Mouse (Mus musculus) erythroblast, embryonic 14.5 days (primary cell): ENCODE data around the gene Svep1.

Experiments used
- GATA1 ChIP-seq: IDR thresholded peaks from 2 replicates; pipeline ENCODE4 v1.6.1; 2012; ENCODE audit warnings: low read length, inconsistent platforms, mixed read lengths
- TAL1 ChIP-seq: IDR thresholded peaks from 3 replicates; pipeline ENCODE4 v1.6.1; 2012; ENCODE audit warnings: low read length, inconsistent platforms, mixed read lengths

DNA sequence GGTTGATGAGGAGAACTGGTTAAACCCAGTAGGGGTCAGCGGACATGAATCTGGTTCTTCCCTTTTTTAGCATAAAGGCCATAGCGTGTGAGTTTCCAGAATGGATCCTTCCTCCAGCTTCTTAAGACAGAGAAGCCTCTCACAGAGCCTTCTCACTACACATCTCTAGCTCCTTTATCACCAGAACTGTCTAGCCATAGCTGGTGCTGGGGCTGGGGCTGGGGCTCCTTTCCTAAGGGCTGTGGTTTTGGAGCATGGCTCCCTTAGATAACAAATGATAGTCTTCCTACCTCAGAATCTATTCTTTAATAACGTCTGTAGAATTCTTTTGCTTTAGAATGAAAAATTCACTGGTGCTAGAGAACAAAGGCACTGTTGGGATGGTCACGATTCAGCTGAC is 76.8 kb downstream of the Svep1 start:
- no peak for TF ChIP-seq TAL1
- no peak for TF ChIP-seq GATA1
